Mouse (Mus musculus): Measurements from ENCODE around the gene Gapdhs.
"Not testable (repeated sequence)": the region's sequence is repeated elsewhere in the genome, so short reads cannot be mapped to it uniquely, and the experiment has no call there.

The Gapdhs gene

GRCm38 (mm10) chr7:30743617-30744016 lies at the start of gene Gapdhs:
Gene Gapdhs, minus strand, starts transcription at chr7:30743681.
- in situ Hi-C loops (cut with MboI, MseI): not testable (repeated sequence)

- in situ Hi-C loops (cut with MboI, MseI): no loop called here
Observed at GRCm38 (mm10) chr7:30791921-30792320, 48.4 kb upstream of the Gapdhs start.

GRCm38 (mm10) chr7:30790141-30790540 lies 46.7 kb upstream of the Gapdhs start:
- in situ Hi-C loops (cut with MboI, MseI): no loop called here

GRCm38 (mm10) chr7:30787377-30788022 lies 44.0 kb upstream of the Gapdhs start, which contains the start of gene Krtdap:
Gene Krtdap, plus strand, starts transcription at chr7:30787896.
- in situ Hi-C loops (cut with MboI, MseI): loop anchor here in 1 of 2 experiments (10.0 kb wide), 1 partner anchor 187 kb away; the partner anchor contains the start of genes Fam187b and Lsr

- in situ Hi-C loops (cut with MboI, MseI): loop anchor here in 1 of 2 experiments (10.0 kb wide), 1 partner anchor 189 kb away; the partner anchor contains the start of genes Fam187b and Lsr
Observed at GRCm38 (mm10) chr7:30785721-30786546, 42.5 kb upstream of the Gapdhs start.

GRCm38 (mm10) chr7:30785154-30785553 lies 41.7 kb upstream of the Gapdhs start:
- in situ Hi-C loops (cut with MboI, MseI): loop anchor here in 1 of 2 experiments (10.0 kb wide), 1 partner anchor 190 kb away; the partner anchor contains the start of genes Fam187b and Lsr

- in situ Hi-C loops (cut with MboI, MseI): loop anchor here in 1 of 2 experiments (10.0 kb wide), 1 partner anchor 192 kb away; the partner anchor contains the start of genes Fam187b and Lsr
Observed at GRCm38 (mm10) chr7:30782658-30783057, 39.2 kb upstream of the Gapdhs start.

- in situ Hi-C loops (cut with MboI, MseI): loop anchor here in 1 of 2 experiments (10.0 kb wide), 1 partner anchor 193 kb away; the partner anchor contains the start of genes Fam187b and Lsr
Observed at GRCm38 (mm10) chr7:30781792-30782191, 38.3 kb upstream of the Gapdhs start.

- in situ Hi-C loops (cut with MboI, MseI): no loop called here
Observed at GRCm38 (mm10) chr7:30777911-30778310, 34.4 kb upstream of the Gapdhs start.

GRCm38 (mm10) chr7:30777081-30777579 lies 33.6 kb upstream of the Gapdhs start:
- in situ Hi-C loops (cut with MboI, MseI): no loop called here

- in situ Hi-C loops (cut with MboI, MseI): no loop called here
Observed at GRCm38 (mm10) chr7:30776104-30776503, 32.6 kb upstream of the Gapdhs start.

- in situ Hi-C loops (cut with MboI, MseI): no loop called here
Observed at GRCm38 (mm10) chr7:30769236-30769635, 25.8 kb upstream of the Gapdhs start.

- in situ Hi-C loops (cut with MboI, MseI): no loop called here
Observed at GRCm38 (mm10) chr7:30766408-30766807, 22.9 kb upstream of the Gapdhs start.

- in situ Hi-C loops (cut with MboI, MseI): no loop called here
Observed at GRCm38 (mm10) chr7:30765173-30765572, 21.7 kb upstream of the Gapdhs start.

- in situ Hi-C loops (cut with MboI, MseI): no loop called here
Observed at GRCm38 (mm10) chr7:30763456-30763855, 20.0 kb upstream of the Gapdhs start, which contains the start of gene Dmkn. Gene Dmkn, plus strand, starts transcription at chr7:30763756.

- in situ Hi-C loops (cut with MboI, MseI): no loop called here
Observed at GRCm38 (mm10) chr7:30761769-30762352, 18.4 kb upstream of the Gapdhs start.

- in situ Hi-C loops (cut with MboI, MseI): no loop called here
Observed at GRCm38 (mm10) chr7:30758853-30759252, 15.4 kb upstream of the Gapdhs start.

GRCm38 (mm10) chr7:30757001-30757400 lies 13.5 kb upstream of the Gapdhs start:
- in situ Hi-C loops (cut with MboI, MseI): no loop called here

- in situ Hi-C loops (cut with MboI, MseI): no loop called here
Observed at GRCm38 (mm10) chr7:30751086-30751669, 7.7 kb upstream of the Gapdhs start, which contains the start of gene Sbsn. Gene Sbsn, plus strand, starts transcription at chr7:30751471.

- in situ Hi-C loops (cut with MboI, MseI): no loop called here
Observed at GRCm38 (mm10) chr7:30749824-30750606, 6.5 kb upstream of the Gapdhs start.

Measured in T-helper 17 cell (primary cell).